Mouse (Mus musculus) naive thymus-derived CD4-positive, alpha-beta T cell, adult 5 months (primary cell): ENCODE measurements around the gene Rbm42. TPM values are rescaled to one million over a fixed set of nuclear protein-coding genes. Genes with fewer than 3 reads are reported as not detected.

ENCODE experiments used
- polyA plus RNA-seq: library from polyadenylated mRNA; unstranded; fragments of 100-300 nt; shearing (Covaris generic); gene quantifications from one replicate; pipeline ENCODE4 v1.2.1, GENCODE M21; 2017

Gene Rbm42
- 214 TPM for polyA plus RNA-seq

GRCm38 (mm10) chr7:30649591-30650540, at the start of gene Rbm42:
TSS of gene Rbm42 (minus strand) at chr7:30650317.

GRCm38 (mm10) chr7:30698589-30698988, 48.5 kb upstream of the Rbm42 start, which contains the start of gene 2200002J24Rik:
TSS of gene 2200002J24Rik (plus strand) at chr7:30698926.

DNA sequence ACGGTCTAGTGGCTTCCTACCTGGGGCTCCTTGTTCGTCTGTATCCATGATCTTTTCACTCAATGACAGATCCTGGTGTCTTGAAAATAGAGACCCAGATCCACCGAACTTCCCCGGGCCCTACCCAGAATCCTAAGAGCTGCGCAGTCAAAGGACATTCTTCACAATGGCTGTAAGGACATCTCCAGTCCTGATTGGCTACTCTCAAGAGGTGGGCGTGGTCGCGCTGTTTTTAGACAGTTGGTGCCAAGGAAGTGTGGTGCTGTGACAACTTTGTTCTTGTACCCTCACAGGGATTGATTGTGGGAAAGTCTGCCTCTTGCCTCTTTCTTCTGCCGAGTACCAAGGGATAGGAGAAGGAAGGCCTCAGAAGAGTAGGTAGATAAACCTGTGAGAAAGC, 21.4 kb upstream of the Rbm42 start, which contains the start of gene Pmis2:
TSS of gene Pmis2 (minus strand) at position 126 of the 400 bp plus-strand sequence.

DNA sequence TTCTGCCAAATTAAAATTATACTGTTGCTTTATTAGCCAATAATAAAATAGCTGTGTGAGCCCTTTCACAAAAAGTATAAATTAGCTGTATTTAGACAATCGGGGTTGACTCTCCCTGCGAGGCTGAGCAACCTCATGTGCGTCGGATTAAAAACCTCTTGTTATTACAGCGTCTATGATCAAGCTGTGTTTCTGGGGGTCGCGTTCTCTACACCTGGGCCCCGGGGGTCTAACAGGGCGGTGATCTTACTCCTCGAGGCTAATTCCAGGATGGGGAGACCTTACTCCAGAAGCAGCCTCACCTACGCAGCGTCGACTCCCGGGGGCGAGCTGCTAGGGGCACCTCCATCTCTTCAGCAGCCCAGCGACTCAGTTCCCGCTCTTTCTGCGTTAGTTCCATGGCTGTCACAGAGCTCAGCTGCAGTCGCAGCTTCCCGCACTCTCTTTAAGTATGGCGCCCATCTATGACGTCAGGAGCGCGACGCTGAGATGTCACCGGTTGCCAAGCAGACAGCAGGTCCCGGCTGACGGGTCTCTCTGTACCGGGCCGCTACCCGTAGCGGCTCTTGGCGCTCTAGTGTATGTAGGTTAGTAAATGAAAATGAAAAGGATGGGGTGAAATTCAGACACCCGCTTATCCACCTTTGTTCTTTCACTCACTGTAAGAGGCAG, 14.5 kb upstream of the Rbm42 start, which contains the start of gene Haus5:
TSS of gene Haus5 (minus strand) at position 466 of the 672 bp plus-strand sequence.

GRCm38 (mm10) chr7:30635752-30636151, 14.4 kb downstream of the Rbm42 start, which contains the start of gene Etv2:
TSS of gene Etv2 (minus strand) at chr7:30635852.

DNA sequence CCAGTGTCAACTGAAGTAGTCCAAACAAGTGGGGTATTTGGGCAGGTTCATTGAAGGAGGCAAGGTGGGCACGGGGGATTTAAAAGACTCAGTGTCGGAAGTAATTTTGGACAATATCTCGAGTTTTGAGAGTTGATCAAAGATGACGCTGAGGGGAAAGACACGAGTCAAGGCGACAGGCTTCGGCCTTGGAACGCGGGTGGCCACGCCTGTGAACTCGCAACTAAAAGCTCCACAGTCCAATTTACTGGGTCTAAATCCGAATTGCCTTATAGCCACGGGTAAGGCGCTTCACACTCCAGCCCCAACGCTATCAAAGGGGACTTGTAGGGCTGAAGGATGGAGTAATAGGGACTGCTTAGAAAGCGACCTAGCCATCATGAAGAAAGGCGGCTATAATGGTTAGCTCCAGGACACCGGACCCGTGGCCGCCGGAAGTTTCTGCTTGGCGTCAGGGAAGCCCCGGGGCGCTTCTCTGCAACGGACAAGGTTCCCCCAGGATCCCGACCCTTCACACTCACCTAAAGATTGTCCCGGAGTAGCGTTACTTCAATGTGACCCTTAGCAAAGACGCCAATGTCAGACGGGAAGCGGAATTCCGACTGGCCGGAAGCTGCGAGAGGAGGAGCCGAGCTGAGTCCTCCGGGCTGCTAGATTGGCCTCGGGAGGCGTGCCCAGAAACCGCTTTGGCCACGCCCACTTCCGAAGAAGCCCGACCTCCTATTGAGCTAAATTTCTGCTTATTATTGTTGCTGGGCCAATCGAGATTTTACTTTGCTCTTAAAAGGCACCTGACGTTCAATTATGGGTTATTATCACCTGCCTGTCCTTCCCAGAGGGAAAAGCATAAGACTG, 24.4 kb downstream of the Rbm42 start, which contains the start of gene Cox6b1:
TSS of gene Cox6b1 (minus strand) at position 622 of the 855 bp plus-strand sequence.

DNA sequence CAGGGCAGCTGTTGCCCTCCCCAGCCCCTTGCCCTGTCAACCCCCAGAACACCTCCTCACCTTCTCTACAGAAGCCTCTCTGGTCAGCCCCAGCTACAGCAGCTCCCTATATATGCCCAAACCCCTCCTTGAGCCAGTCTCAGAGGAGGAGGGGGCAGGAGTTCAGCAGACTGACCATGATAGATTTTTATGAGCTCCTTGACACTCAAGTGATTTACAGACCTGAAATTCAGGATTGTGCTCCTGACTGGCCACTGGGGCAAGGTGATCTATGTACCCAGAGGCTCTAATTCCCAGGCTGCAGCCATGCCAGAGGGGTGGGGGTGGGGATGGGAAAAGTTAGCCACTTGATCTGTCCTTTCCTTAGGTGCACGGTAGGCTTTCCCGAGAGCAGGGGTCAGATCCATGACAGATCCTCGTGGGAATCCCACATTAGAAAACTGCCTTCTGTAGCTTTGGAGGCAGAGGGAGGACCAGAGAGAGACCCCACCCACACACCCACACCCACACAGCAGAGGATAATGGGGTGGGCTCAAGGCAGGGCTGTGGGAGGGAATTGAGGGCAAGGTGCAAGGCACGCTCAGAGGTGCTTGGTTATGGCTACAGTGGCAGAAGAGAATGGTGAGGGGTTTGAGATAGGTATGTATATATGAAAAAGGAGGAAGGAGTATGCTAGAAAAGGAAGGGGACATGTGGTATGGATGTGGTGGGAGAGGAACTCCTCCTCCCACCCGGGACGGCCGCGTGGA, 37.3 kb downstream of the Rbm42 start, which contains the start of gene Upk1a:
TSS of gene Upk1a (minus strand) at position 194 of the 749 bp plus-strand sequence.

GRCm38 (mm10) chr7:30598786-30599185, 51.3 kb downstream of the Rbm42 start, which contains the start of gene Zbtb32:
TSS of gene Zbtb32 (minus strand) at chr7:30598909.

Other genes starting within 250 kb of the Rbm42 start
- gene Tyrobp, start 236.6 kb downstream of the Rbm42 start, polyA plus RNA-seq = not detected
- 367 TPM for gene Hcst, start 230.5 kb downstream of the Rbm42 start, polyA plus RNA-seq
- gene Nfkbid, start 228.6 kb downstream of the Rbm42 start, polyA plus RNA-seq = 181 TPM
- 3.6 TPM for gene Aplp1, start 204.8 kb downstream of the Rbm42 start, polyA plus RNA-seq
- gene Kirrel2, start 192.6 kb downstream of the Rbm42 start, polyA plus RNA-seq = not detected
- gene Nphs1, start 192.0 kb downstream of the Rbm42 start, polyA plus RNA-seq = not detected
- gene Prodh2, start 156.7 kb downstream of the Rbm42 start, polyA plus RNA-seq = not detected
- gene Arhgap33, start 115.3 kb downstream of the Rbm42 start, polyA plus RNA-seq = 1.2 TPM
- gene Hspb6, start 98.1 kb downstream of the Rbm42 start, polyA plus RNA-seq = 5.3 TPM
- 4.3 TPM for gene Proser3, start 98.0 kb downstream of the Rbm42 start, polyA plus RNA-seq
- 53.4 TPM for gene Lin37, start 90.5 kb downstream of the Rbm42 start, polyA plus RNA-seq
- 85.7 TPM for gene U2af1l4, start 87.0 kb downstream of the Rbm42 start, polyA plus RNA-seq
- gene Gm49396, start 87.0 kb downstream of the Rbm42 start, polyA plus RNA-seq = 68.6 TPM
- 168 TPM for gene Psenen, start 86.7 kb downstream of the Rbm42 start, polyA plus RNA-seq
- gene Igflr1, start 84.9 kb downstream of the Rbm42 start, polyA plus RNA-seq = 38.1 TPM
- 16.1 TPM for gene Kmt2b, start 61.6 kb downstream of the Rbm42 start, polyA plus RNA-seq
- gene Zbtb32, start 51.4 kb downstream of the Rbm42 start, polyA plus RNA-seq = 1.1 TPM
- gene Upk1a, start 37.5 kb downstream of the Rbm42 start, polyA plus RNA-seq = 0.49 TPM
- 305 TPM for gene Cox6b1, start 24.2 kb downstream of the Rbm42 start, polyA plus RNA-seq
- not detected for gene Etv2, start 14.5 kb downstream of the Rbm42 start, polyA plus RNA-seq
- gene Haus5, start 14.7 kb upstream of the Rbm42 start, polyA plus RNA-seq = 42.8 TPM
- gene Pmis2, start 21.3 kb upstream of the Rbm42 start, polyA plus RNA-seq = not detected
- gene 2200002J24Rik, start 48.6 kb upstream of the Rbm42 start, polyA plus RNA-seq = not detected
- not detected for gene Atp4a, start 61.9 kb upstream of the Rbm42 start, polyA plus RNA-seq
- gene Tmem147, start 79.2 kb upstream of the Rbm42 start, polyA plus RNA-seq = 70.8 TPM
- 1.4 TPM for gene Gapdhs, start 93.4 kb upstream of the Rbm42 start, polyA plus RNA-seq
- gene Sbsn, start 101.2 kb upstream of the Rbm42 start, polyA plus RNA-seq = 1.0 TPM
- gene Dmkn, start 113.4 kb upstream of the Rbm42 start, polyA plus RNA-seq = not detected
- not detected for gene Krtdap, start 137.6 kb upstream of the Rbm42 start, polyA plus RNA-seq
- gene Ffar2, start 173.5 kb upstream of the Rbm42 start, polyA plus RNA-seq = not detected
- not detected for gene Ffar3, start 205.9 kb upstream of the Rbm42 start, polyA plus RNA-seq
- gene Ffar1, start 211.2 kb upstream of the Rbm42 start, polyA plus RNA-seq = not detected
- gene Cd22, start 230.0 kb upstream of the Rbm42 start, polyA plus RNA-seq = not detected